Mouse (Mus musculus) liver, postnatal 0 days (tissue): Measurements from ENCODE around the gene Ppp1r12a. TPM values are rescaled to one million over a fixed set of nuclear protein-coding genes. Genes with fewer than 3 reads are reported as not detected.

ENCODE experiments used
- ATAC-seq: fragments of 200-750 bp; cut with Nextera tagmentation; 2 replicates; pipeline ENCODE4 v1.8.0; 2017; ENCODE audit warnings: mild to moderate bottlenecking, moderate library complexity
- DNase-seq: peaks from one replicate; pipeline ENCODE4 v3.0.0-alpha.2; 2016
- H3K27ac ChIP-seq: fragments of 300-500 bp; sonication (generic); 2 replicates; pipeline ENCODE4 v1.5.1; 2014; ENCODE audit warnings: antibody characterized with exemption, moderate library complexity, mild to moderate bottlenecking, low read depth
- H3K27me3 ChIP-seq: fragments of 300-500 bp; sonication (generic); 2 replicates; pipeline ENCODE4 v1.6.1; 2014; ENCODE audit warnings: low read length, control low read depth, mixed read lengths; ENCODE audit not compliant: insufficient read depth
- H3K36me3 ChIP-seq: fragments of 300-500 bp; sonication (generic); replicated peaks from 2 replicates; pipeline ENCODE4 v1.6.1; 2014; ENCODE audit warnings: mild to moderate bottlenecking, control low read depth, low read length, moderate library complexity, mixed read lengths; ENCODE audit not compliant: insufficient read depth
- H3K4me1 ChIP-seq: fragments of 300-500 bp; sonication (generic); 2 replicates; pipeline ENCODE4 v1.6.1; 2014; ENCODE audit warnings: antibody characterized with exemption, mild to moderate bottlenecking, control low read depth; ENCODE audit not compliant: insufficient read depth
- H3K4me2 ChIP-seq: fragments of 300-500 bp; sonication (generic); 2 replicates; pipeline ENCODE4 v1.6.1; 2014; ENCODE audit warnings: low read depth, mild to moderate bottlenecking, low read length, moderate library complexity, mixed read lengths
- H3K4me3 ChIP-seq: fragments of 300-500 bp; sonication (generic); 2 replicates; pipeline ENCODE4 v1.5.1; 2014; ENCODE audit warnings: low read depth, low read length
- H3K9ac ChIP-seq: fragments of 300-500 bp; sonication (generic); replicated peaks from 2 replicates; pipeline ENCODE4 v1.6.1; 2014; ENCODE audit warnings: mild to moderate bottlenecking, moderate library complexity
- H3K9me3 ChIP-seq: fragments of 300-500 bp; sonication (generic); 2 replicates; pipeline ENCODE4 v1.6.1; 2016; ENCODE audit warnings: mild to moderate bottlenecking, control low read depth, low read length, mixed read lengths
- CTCF ChIP-seq: sonication (generic); IDR thresholded peaks from 2 replicates; pipeline ENCODE4 v1.5.1; 2016; ENCODE audit warnings: antibody characterized with exemption, low read depth
- EP300 ChIP-seq: IDR thresholded peaks from 2 replicates; pipeline ENCODE4 v1.6.1; 2016; ENCODE audit warnings: antibody characterized with exemption, low read depth, mild to moderate bottlenecking
- WGBS: fragments of 180-500 bp; shearing (Covaris S2); extraction: QIAGEN DNeasy Blood & Tissue Kit; methylation state at CpG from one replicate; pipeline ENCODE4 v1.1.7; 2014; ENCODE audit not compliant: insufficient replicate concordance; 5-methylcytosine and 5-hydroxymethylcytosine counted together
- polyA plus RNA-seq: library from polyadenylated mRNA; unstranded; fragments of >200 nt; fragmentation: Nextera tagmentation; extraction: Ambion mirVana; gene quantifications from 2 replicates; pipeline ENCODE4 v1.2.1, GENCODE M21; 2015

Gene Ppp1r12a
- polyA plus RNA-seq, 1 experiment from 2014 or later: 25.3 TPM

DNA sequence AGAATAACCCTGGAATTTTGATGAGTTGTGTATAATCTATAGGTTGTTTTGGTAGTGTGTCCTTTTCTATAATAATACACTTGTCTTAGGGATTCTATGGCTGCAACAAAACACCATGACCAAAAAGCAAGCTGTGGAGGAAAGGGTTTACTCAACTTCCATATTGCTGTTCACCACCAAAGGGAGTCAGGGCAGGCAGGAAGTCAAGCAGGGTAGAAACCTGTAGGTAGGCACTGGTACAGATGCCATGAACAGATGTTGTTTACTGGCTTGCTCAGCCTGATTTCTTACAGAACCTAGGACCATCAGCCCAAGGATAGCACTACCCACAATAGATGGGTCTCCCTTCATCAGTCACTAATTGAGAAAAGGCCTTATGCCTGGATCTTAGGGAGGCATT lies 41.4 kb downstream of the Ppp1r12a start:
- no peak for ATAC-seq
- H3K36me3 ChIP-seq: peaks cover 10% of the 10 kb centered on the region; the same call in 1 of the 2 replicates
- no peak for DNase-seq
- no peaks in the 10 kb centered on the region for H3K9me3 ChIP-seq
- TF ChIP-seq EP300 (no peak), CTCF (no peak)
- no peak overlapping the region for H3K4me2 ChIP-seq
- H3K27me3 ChIP-seq: no peaks in the 10 kb centered on the region
- no peak overlapping the region for H3K9ac ChIP-seq
- H3K27ac ChIP-seq: no peak overlapping the region
- no peak overlapping the region for H3K4me3 ChIP-seq
- no peaks in the 10 kb centered on the region for H3K4me1 ChIP-seq

- Histone ChIP-seq H3K27ac (no peak overlapping the region), H3K4me1 (no peaks in the 10 kb centered on the region), H3K27me3 (no peaks in the 10 kb centered on the region), H3K36me3 (no peaks in the 10 kb centered on the region), H3K4me2 (no peak overlapping the region), H3K9me3 (no peaks in the 10 kb centered on the region), H3K9ac (no peak overlapping the region), H3K4me3 (no peak overlapping the region)
- 85% methylated on average over 5 of the region's 5 CpGs for WGBS
- no peak for DNase-seq
- no peak for TF ChIP-seq EP300
- no peak for TF ChIP-seq CTCF
- ATAC-seq: no peak
Measured at GRCm38 (mm10) chr10:108209396-108209795, 47.4 kb downstream of the Ppp1r12a start.

GRCm38 (mm10) chr10:108224413-108224812 lies 62.4 kb downstream of the Ppp1r12a start:
- no peak for DNase-seq
- H3K36me3 ChIP-seq: peaks cover 7% of the 10 kb centered on the region
- H3K9ac ChIP-seq: no peak overlapping the region

GRCm38 (mm10) chr10:108237049-108237448 lies 75.1 kb downstream of the Ppp1r12a start:
- H3K4me1 ChIP-seq: no peaks in the 10 kb centered on the region
- H3K9me3 ChIP-seq: no peaks in the 10 kb centered on the region
- no peak for ATAC-seq
- TF ChIP-seq CTCF: no peak
- no peak for TF ChIP-seq EP300
- no peak overlapping the region for H3K4me3 ChIP-seq
- 90% methylated on average over 3 of the region's 3 CpGs for WGBS
- no peak for DNase-seq
- H3K9ac ChIP-seq: no peak overlapping the region
- H3K27ac ChIP-seq: no peak overlapping the region
- H3K27me3 ChIP-seq: no peaks in the 10 kb centered on the region
- H3K4me2 ChIP-seq: no peak overlapping the region
- H3K36me3 ChIP-seq: peaks cover 37% of the 10 kb centered on the region

More at GRCm38 (mm10) chr10:108224413-108224812, 62.4 kb downstream of the Ppp1r12a start:
- ATAC-seq: no peak
- H3K27ac ChIP-seq: no peak overlapping the region
- H3K4me3 ChIP-seq: no peak overlapping the region
- 82% methylated on average over 5 of the region's 5 CpGs for WGBS
- no peaks in the 10 kb centered on the region for H3K27me3 ChIP-seq
- no peak for TF ChIP-seq CTCF
- no peak for TF ChIP-seq EP300
- H3K9me3 ChIP-seq: no peaks in the 10 kb centered on the region
- no peak overlapping the region for H3K4me2 ChIP-seq
- no peaks in the 10 kb centered on the region for H3K4me1 ChIP-seq

- no peaks in the 10 kb centered on the region for H3K27me3 ChIP-seq
- TF ChIP-seq CTCF: no peak
- no peak for TF ChIP-seq EP300
- no peaks in the 10 kb centered on the region for H3K9me3 ChIP-seq
- H3K9ac ChIP-seq: no peak overlapping the region
- ATAC-seq: no peak
- H3K36me3 ChIP-seq: peaks cover 40% of the 10 kb centered on the region
- 82% methylated on average over 10 of the region's 10 CpGs for WGBS
- H3K27ac ChIP-seq: no peak overlapping the region
- H3K4me2 ChIP-seq: no peak overlapping the region
- DNase-seq: no peak
- H3K4me1 ChIP-seq: no peaks in the 10 kb centered on the region
- no peak overlapping the region for H3K4me3 ChIP-seq
Measured at GRCm38 (mm10) chr10:108239061-108239460, 77.1 kb downstream of the Ppp1r12a start.

- no peaks in the 10 kb centered on the region for H3K9me3 ChIP-seq
- H3K27ac ChIP-seq: no peak overlapping the region
- TF ChIP-seq CTCF (no peak), EP300 (no peak)
- H3K4me1 ChIP-seq: no peaks in the 10 kb centered on the region
- H3K4me2 ChIP-seq: no peak overlapping the region
- peaks cover 51% of the 10 kb centered on the region for H3K36me3 ChIP-seq
- DNase-seq (no peak), ATAC-seq (no peak)
- 86% methylated on average over 12 of the region's 12 CpGs for WGBS
- H3K27me3 ChIP-seq: no peaks in the 10 kb centered on the region
- H3K4me3 ChIP-seq: no peak overlapping the region
- no peak overlapping the region for H3K9ac ChIP-seq
Measured at GRCm38 (mm10) chr10:108250710-108251109, 88.7 kb downstream of the Ppp1r12a start.

GRCm38 (mm10) chr10:108251181-108251580 lies 89.2 kb downstream of the Ppp1r12a start:
- Histone ChIP-seq H3K4me2 (no peak overlapping the region), H3K4me3 (no peak overlapping the region), H3K27me3 (no peaks in the 10 kb centered on the region), H3K9ac (no peak overlapping the region), H3K4me1 (no peaks in the 10 kb centered on the region), H3K36me3 (peaks cover 52% of the 10 kb centered on the region), H3K27ac (no peak overlapping the region), H3K9me3 (no peaks in the 10 kb centered on the region)
- no peak for ATAC-seq
- no peak for DNase-seq
- 68% methylated on average over 2 of the region's 2 CpGs for WGBS
- TF ChIP-seq CTCF: no peak
- no peak for TF ChIP-seq EP300
